Mouse (Mus musculus) layer of hippocampus, adult 9-10 months (tissue): ENCODE results near the gene Ap4b1.
"Not testable (repeated sequence)": the region's sequence is repeated elsewhere in the genome, so short reads cannot be mapped to it uniquely, and the experiment has no call there.

Experiments
- DNase-seq: peaks from one replicate; pipeline ENCODE4 v3.0.0; 2022; ENCODE audit warnings: low spot score

Gene Ap4b1

GRCm38 (mm10) chr3:103801631-103802531, 7.4 kb upstream of the Ap4b1 start:
- DNase-seq = peak; percentile 64

GRCm38 (mm10) chr3:103802861-103803260, 6.5 kb upstream of the Ap4b1 start:
- no peak for DNase-seq

- DNase-seq = no peak
These were observed 3.6 kb upstream of the Ap4b1 start for GRCm38 (mm10) chr3:103805671-103806070.

GRCm38 (mm10) chr3:103809799-103810150, 455 bp downstream of the Ap4b1 start:
- no peak for DNase-seq

- no peak for DNase-seq
These were observed 1.6 kb downstream of the Ap4b1 start for GRCm38 (mm10) chr3:103810967-103811366.

- no peak for DNase-seq
These were observed 18.2 kb downstream of the Ap4b1 start for GRCm38 (mm10) chr3:103827548-103827947.

- no peak for DNase-seq
These were observed 19.7 kb downstream of the Ap4b1 start for GRCm38 (mm10) chr3:103829036-103829435.

GRCm38 (mm10) chr3:103830681-103831080, 21.4 kb downstream of the Ap4b1 start:
- DNase-seq = not testable (repeated sequence)

GRCm38 (mm10) chr3:103831146-103831545, 21.8 kb downstream of the Ap4b1 start:
- no peak for DNase-seq

GRCm38 (mm10) chr3:103832426-103832825, 23.1 kb downstream of the Ap4b1 start, which contains the start of gene Bcl2l15:
TSS of gene Bcl2l15 (plus strand) at chr3:103832601.
- DNase-seq = no peak

GRCm38 (mm10) chr3:103834001-103834400, 24.7 kb downstream of the Ap4b1 start:
- no peak for DNase-seq

- no peak for DNase-seq
These were observed 26.1 kb downstream of the Ap4b1 start for GRCm38 (mm10) chr3:103835272-103835950.

GRCm38 (mm10) chr3:103835951-103836310, 26.6 kb downstream of the Ap4b1 start:
- no peak for DNase-seq

GRCm38 (mm10) chr3:103836453-103836852, 27.1 kb downstream of the Ap4b1 start:
- DNase-seq = no peak

- DNase-seq = no peak
These were observed 30.4 kb downstream of the Ap4b1 start for GRCm38 (mm10) chr3:103839711-103840110.

GRCm38 (mm10) chr3:103840195-103840594, 30.9 kb downstream of the Ap4b1 start:
- not testable (repeated sequence) for DNase-seq

- DNase-seq = not testable (repeated sequence)
These were observed 31.6 kb downstream of the Ap4b1 start for GRCm38 (mm10) chr3:103840946-103841345.

- DNase-seq = no peak
These were observed 41.5 kb downstream of the Ap4b1 start for GRCm38 (mm10) chr3:103850644-103851363.

GRCm38 (mm10) chr3:103851481-103851880, 42.2 kb downstream of the Ap4b1 start:
- DNase-seq = no peak

GRCm38 (mm10) chr3:103851882-103852281, 42.6 kb downstream of the Ap4b1 start:
- DNase-seq = no peak

GRCm38 (mm10) chr3:103852565-103853299, 43.4 kb downstream of the Ap4b1 start:
- no peak for DNase-seq

- DNase-seq = no peak
These were observed 44.5 kb downstream of the Ap4b1 start for GRCm38 (mm10) chr3:103853804-103854203.
